Mouse (Mus musculus): Measurements from ENCODE around the gene Pgam5. TPM values are rescaled to one million over a fixed set of nuclear protein-coding genes. Genes with fewer than 3 reads are reported as not detected.

The Pgam5 gene
- 51.3 and 52.9 TPM in 2 replicates for polyA plus RNA-seq (2015; fragmentation: Nextera tagmentation; extraction: Ambion mirVana)

DNA sequence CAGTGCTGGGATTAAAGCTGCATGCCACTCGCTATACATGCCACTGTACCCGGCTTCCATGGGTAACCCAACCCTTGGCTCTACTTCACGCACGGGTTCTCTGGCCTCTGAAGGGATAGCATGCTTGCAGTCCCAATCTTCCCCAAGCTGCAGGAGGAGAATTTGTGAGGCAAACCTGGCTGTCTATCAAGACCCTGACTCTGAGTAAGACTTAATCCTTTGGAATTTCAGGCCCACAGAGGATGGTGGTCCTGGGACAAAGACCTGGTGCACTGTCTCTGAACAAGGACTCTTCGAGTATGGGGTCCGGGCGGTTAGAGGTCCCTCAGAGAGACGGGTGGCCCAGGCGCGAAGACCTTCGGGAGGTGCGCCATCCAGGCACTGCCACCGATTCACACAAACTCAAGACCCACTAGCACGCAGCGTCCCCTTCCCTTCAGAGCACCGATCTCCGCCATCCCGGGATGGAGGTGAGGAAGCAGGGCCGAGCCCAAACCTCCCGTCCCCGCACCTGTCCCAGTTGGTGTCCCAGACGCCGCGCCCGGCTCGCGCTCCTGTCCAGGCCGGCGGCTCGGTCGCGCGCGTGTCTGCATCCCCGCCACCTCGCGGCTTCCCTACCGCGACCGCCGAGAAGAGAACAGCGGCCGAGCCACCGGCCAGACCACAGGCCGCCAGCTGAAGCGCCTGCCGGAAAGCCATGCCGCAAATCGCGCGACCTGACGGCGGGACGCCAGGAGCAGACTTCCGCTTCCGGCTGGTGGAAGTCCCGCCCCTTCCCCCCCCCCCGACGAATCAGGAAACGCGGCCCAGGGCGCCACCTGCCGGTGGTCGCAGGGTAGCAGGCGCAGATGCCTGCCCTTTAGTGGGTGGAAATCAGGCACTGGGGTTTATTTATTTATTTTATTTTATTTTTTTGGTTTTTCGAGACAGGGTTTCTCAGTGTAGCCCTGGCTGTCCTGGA is at the start of gene Pgam5:
TSS of gene Pgam5 (minus strand) at position 773 of the 961 bp plus-strand sequence.
- peaks cover 6% of the 10 kb centered on the region for H3K4me1 ChIP-seq (replicated peaks; ENCODE audit: control insufficient read depth, insufficient read depth, low read length)
- peak within 1 kb of the TSS; percentile 75 for H3K4me3 ChIP-seq (ENCODE audit: low read length)
- ATAC-seq (ENCODE audit: low read depth), result peak; percentile 91
- peaks cover 12% of the 10 kb centered on the region for H3K36me3 ChIP-seq (ENCODE audit: control insufficient read depth, insufficient read depth, low read length)
- under 1% methylated on average over 62 of the region's 66 CpGs for WGBS
- peak within 1 kb of the TSS; percentile 93 for H3K9ac ChIP-seq (ENCODE audit: low read length)
- H3K9me3 ChIP-seq (ENCODE audit: control insufficient read depth, low read length), result no peaks in the 10 kb centered on the region
- H3K4me2 ChIP-seq (ENCODE audit: low read depth, low read length), result peak within 1 kb of the TSS; percentile 82
- H3K27ac ChIP-seq (ENCODE audit: low read length), result 0 out of 2 replicates have a peak within 1 kb of the TSS, but pooled peaks have one; percentile 27
- no peaks in the 10 kb centered on the region for H3K27me3 ChIP-seq (ENCODE audit: control insufficient read depth, insufficient read depth, low read depth, low read length)

DNA sequence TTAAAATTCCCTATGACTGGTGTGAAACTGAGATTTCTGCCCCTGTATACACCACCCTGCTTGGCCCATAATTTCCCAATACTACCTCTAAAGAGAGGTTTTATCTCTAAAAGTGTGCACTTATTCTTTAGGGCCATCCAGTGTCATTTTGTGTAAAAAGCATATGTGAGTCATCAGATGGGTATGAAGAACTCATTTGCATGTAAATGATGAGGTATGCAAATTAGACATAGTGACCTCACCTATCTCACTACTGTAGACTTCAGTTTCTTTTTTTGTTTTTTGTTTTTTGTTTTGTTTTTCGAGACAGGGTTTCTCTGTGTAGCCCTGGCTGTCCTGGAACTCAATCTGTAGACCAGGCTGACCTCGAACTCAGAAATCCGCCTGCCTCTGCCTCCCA is 43.4 kb upstream of the Pgam5 start:
- Histone ChIP-seq H3K27me3 (ENCODE audit: control insufficient read depth, insufficient read depth, low read depth, low read length) (no peaks in the 10 kb centered on the region), H3K9ac (ENCODE audit: low read length) (no peak overlapping the region), H3K9me3 (ENCODE audit: control insufficient read depth, low read length) (no peaks in the 10 kb centered on the region), H3K4me2 (ENCODE audit: low read depth, low read length) (no peak overlapping the region), H3K27ac (ENCODE audit: low read length) (no peak overlapping the region), H3K36me3 (ENCODE audit: control insufficient read depth, insufficient read depth, low read length) (peaks cover 34% of the 10 kb centered on the region), H3K4me1 (replicated peaks; ENCODE audit: control insufficient read depth, insufficient read depth, low read length) (no peaks in the 10 kb centered on the region), H3K4me3 (ENCODE audit: low read length) (no peak overlapping the region)
- WGBS, result 90% methylated on average over 3 of the region's 3 CpGs
- no peak for ATAC-seq (ENCODE audit: low read depth)

DNA sequence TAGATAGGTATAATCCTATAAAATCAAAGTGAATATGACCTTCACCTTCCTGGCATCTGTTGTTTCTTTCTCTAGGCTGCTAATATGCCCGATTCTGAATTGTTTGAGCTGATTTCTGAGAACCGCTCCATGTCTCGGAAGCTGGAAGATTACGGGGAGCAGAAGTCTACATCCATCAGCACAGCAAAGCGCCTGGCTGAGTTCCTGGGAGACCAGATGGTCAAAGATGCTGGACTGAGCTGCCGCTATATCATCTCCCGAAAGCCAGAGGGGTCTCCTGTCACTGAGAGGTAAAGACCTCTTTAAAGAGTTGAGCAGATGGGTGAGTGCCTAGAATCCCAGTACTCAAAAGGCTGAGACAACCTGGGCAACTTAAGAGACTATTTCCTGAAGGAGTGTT is 39.1 kb upstream of the Pgam5 start:
- no peak for ATAC-seq (ENCODE audit: low read depth)
- Histone ChIP-seq H3K9me3 (ENCODE audit: control insufficient read depth, low read length) (no peaks in the 10 kb centered on the region), H3K36me3 (ENCODE audit: control insufficient read depth, insufficient read depth, low read length) (peaks cover 40% of the 10 kb centered on the region), H3K27ac (ENCODE audit: low read length) (no peak overlapping the region), H3K27me3 (ENCODE audit: control insufficient read depth, insufficient read depth, low read depth, low read length) (no peaks in the 10 kb centered on the region), H3K4me2 (ENCODE audit: low read depth, low read length) (no peak overlapping the region), H3K4me3 (ENCODE audit: low read length) (no peak overlapping the region), H3K4me1 (replicated peaks; ENCODE audit: control insufficient read depth, insufficient read depth, low read length) (no peaks in the 10 kb centered on the region), H3K9ac (ENCODE audit: low read length) (no peak overlapping the region)
- WGBS, result 91% methylated on average over 7 of the region's 7 CpGs

DNA sequence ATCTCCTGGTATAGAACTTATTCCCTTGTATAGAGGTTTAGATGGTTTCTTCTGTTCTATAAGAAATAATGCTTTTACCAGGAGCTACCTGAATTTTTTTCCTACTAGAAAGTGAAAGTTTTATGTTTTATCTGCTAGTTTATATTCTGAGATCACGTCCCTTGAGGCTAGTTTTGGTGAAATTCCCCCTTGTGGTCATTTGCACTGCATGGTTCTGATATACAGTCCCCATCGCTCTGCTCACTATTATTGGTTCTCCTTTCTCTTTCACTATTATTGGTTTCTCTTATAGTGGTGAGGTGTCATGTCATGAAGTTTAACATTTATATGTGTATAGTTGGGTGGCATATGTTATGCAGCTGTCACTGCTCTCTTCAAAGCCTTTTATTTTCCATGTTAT is 30.9 kb upstream of the Pgam5 start:
- Histone ChIP-seq H3K4me2 (ENCODE audit: low read depth, low read length) (no peak overlapping the region), H3K36me3 (ENCODE audit: control insufficient read depth, insufficient read depth, low read length) (peaks cover 37% of the 10 kb centered on the region)

DNA sequence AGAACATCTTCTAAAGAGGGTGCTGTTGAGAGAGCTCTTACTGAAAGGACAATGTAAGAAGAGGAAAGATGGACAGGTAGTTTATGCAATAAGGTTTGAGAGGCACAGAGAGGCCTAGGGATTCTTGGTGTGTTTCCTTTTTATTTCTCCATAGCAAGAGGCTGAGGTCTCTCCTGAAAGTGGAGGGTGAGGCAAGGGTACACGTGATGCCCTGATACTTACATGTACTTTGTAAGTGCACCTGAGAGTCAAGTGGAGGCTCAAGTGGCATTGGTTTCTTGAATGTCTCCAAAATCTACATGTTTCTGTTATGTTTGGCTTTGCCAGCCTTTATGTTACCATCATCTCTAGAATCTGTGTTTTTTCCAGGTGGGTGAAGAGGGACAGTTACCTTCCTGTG is 26.9 kb upstream of the Pgam5 start:
- H3K9me3 ChIP-seq (ENCODE audit: control insufficient read depth, low read length), result no peaks in the 10 kb centered on the region
- no peak overlapping the region for H3K27ac ChIP-seq (ENCODE audit: low read length)
- H3K27me3 ChIP-seq (ENCODE audit: control insufficient read depth, insufficient read depth, low read depth, low read length), result no peaks in the 10 kb centered on the region
- no peak overlapping the region for H3K4me3 ChIP-seq (ENCODE audit: low read length)
- no peaks in the 10 kb centered on the region for H3K4me1 ChIP-seq (replicated peaks; ENCODE audit: control insufficient read depth, insufficient read depth, low read length)
- H3K36me3 ChIP-seq (ENCODE audit: control insufficient read depth, insufficient read depth, low read length), result peaks cover 43% of the 10 kb centered on the region
- WGBS, result 80% methylated on average over 1 of the region's 1 CpGs
- no peak for ATAC-seq (ENCODE audit: low read depth)
- no peak overlapping the region for H3K9ac ChIP-seq (ENCODE audit: low read length)
- H3K4me2 ChIP-seq (ENCODE audit: low read depth, low read length), result no peak overlapping the region

More for the DNA sequence above, 30.9 kb upstream of the Pgam5 start:
- Histone ChIP-seq H3K9ac (ENCODE audit: low read length) (no peak overlapping the region), H3K4me3 (ENCODE audit: low read length) (no peak overlapping the region), H3K4me1 (replicated peaks; ENCODE audit: control insufficient read depth, insufficient read depth, low read length) (no peaks in the 10 kb centered on the region), H3K9me3 (ENCODE audit: control insufficient read depth, low read length) (no peaks in the 10 kb centered on the region), H3K27me3 (ENCODE audit: control insufficient read depth, insufficient read depth, low read depth, low read length) (no peaks in the 10 kb centered on the region), H3K27ac (ENCODE audit: low read length) (no peak overlapping the region)
- 86% methylated on average over 2 of the region's 2 CpGs for whole genome bisulfite sequencing
- ATAC-seq (ENCODE audit: low read depth), result no peak

DNA sequence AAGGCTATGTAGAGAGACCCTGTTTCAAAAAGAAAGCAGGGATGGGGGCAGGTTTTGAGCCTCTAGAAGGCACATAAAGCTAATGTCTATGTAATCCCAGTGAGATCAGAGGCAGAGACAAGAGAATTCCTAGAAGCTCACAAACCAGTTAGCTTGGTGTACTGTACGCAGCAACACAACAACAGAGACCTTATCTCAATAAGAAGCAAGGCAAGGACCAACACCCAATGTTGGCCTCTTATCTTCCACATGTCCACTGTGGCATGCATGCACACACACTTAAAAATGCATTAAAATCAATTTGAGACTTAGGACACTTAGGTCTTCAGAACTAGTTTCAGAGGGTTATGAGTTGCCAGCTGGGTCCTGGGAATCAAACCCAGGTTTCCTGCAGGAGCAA is 21.9 kb upstream of the Pgam5 start:
- no peak overlapping the region for H3K9ac ChIP-seq (ENCODE audit: low read length)
- H3K4me3 ChIP-seq (ENCODE audit: low read length), result no peak overlapping the region
- 97% methylated on average over 1 of the region's 1 CpGs for WGBS
- no peak overlapping the region for H3K27ac ChIP-seq (ENCODE audit: low read length)
- ATAC-seq (ENCODE audit: low read depth), result no peak
- no peaks in the 10 kb centered on the region for H3K9me3 ChIP-seq (ENCODE audit: control insufficient read depth, low read length)
- no peak overlapping the region for H3K4me2 ChIP-seq (ENCODE audit: low read depth, low read length)
- H3K36me3 ChIP-seq (ENCODE audit: control insufficient read depth, insufficient read depth, low read length), result peaks cover 28% of the 10 kb centered on the region
- no peaks in the 10 kb centered on the region for H3K27me3 ChIP-seq (ENCODE audit: control insufficient read depth, insufficient read depth, low read depth, low read length)
- H3K4me1 ChIP-seq (replicated peaks; ENCODE audit: control insufficient read depth, insufficient read depth, low read length), result peaks cover 4% of the 10 kb centered on the region; the same call in 1 of the 2 replicates

DNA sequence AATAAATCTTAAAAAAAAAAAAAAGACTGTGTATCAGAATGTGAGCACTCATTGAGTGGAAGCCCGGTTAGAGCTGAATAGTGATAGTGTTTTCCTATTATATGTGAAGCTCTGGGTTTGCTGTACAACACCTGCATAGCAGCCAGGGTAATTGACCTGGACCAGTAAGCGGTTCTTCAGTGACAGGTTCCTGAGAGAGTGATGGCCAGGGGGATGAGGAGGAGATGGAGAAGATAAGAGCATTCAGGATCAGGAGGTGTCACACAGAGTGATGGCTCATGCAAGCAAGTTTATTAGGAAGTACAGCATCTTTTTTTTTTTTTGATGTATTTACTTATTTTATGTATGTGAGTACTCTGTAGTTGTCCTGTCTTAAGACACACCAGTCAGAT is 17.4 kb upstream of the Pgam5 start:
- no peaks in the 10 kb centered on the region for H3K9me3 ChIP-seq (ENCODE audit: control insufficient read depth, low read length)
- H3K27me3 ChIP-seq (ENCODE audit: control insufficient read depth, insufficient read depth, low read depth, low read length), result no peaks in the 10 kb centered on the region; the same call in 1 of the 2 replicates
- peaks cover 4% of the 10 kb centered on the region; the same call in 1 of the 2 replicates for H3K4me1 ChIP-seq (replicated peaks; ENCODE audit: control insufficient read depth, insufficient read depth, low read length)
- peak overlapping the region; percentile 81 for H3K4me3 ChIP-seq (ENCODE audit: low read length)
- H3K27ac ChIP-seq (ENCODE audit: low read length), result no peak overlapping the region
- WGBS, result 54% methylated on average over 2 of the region's 2 CpGs
- H3K36me3 ChIP-seq (ENCODE audit: control insufficient read depth, insufficient read depth, low read length), result peaks cover 6% of the 10 kb centered on the region; the same call in 1 of the 2 replicates
- peak overlapping the region; percentile 87 for H3K9ac ChIP-seq (ENCODE audit: low read length)
- H3K4me2 ChIP-seq (ENCODE audit: low read depth, low read length), result peak overlapping the region; percentile 98
- ATAC-seq (ENCODE audit: low read depth), result no peak

DNA sequence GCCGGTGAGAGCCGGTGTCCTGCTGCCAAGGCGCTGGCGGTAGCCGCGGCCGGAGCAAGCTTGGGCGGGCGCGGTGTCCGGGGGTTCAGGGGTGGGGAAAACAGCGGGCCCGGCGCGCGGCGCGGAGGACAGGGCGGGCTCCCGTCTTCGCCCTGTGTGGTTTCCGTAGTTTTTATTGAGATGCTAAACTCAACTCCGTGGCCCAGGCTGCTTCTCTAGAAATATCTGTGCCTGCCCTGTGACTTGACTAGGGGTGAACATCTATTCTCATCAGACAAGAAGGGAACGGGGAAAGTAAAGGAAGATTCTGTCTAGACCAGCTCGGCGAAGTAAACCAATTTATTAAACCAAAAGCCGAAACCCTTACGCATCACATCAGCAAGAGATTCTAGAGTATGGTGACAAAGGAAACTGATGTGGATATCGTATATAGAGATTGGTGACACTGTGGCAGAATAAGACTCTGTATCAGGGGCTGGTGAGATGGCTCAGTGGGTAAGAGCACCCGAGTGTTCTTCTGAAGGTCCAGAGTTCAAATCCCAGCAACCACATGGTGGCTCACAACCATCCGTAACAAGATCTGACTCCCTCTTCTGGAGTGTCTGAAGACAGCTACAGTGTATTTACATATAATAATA is 16.9 kb upstream of the Pgam5 start:
- WGBS, result under 1% methylated on average over 30 of the region's 31 CpGs

More for the DNA sequence above, 16.9 kb upstream of the Pgam5 start:
- Histone ChIP-seq H3K4me3 (ENCODE audit: low read length) (peak overlapping the region; percentile 81), H3K9me3 (ENCODE audit: control insufficient read depth, low read length) (no peaks in the 10 kb centered on the region), H3K27ac (ENCODE audit: low read length) (0 out of 2 replicates have a peak overlapping the region, but pooled peaks have one; percentile 58), H3K4me2 (ENCODE audit: low read depth, low read length) (peak overlapping the region; percentile 98), H3K36me3 (ENCODE audit: control insufficient read depth, insufficient read depth, low read length) (peaks cover 4% of the 10 kb centered on the region; the same call in 1 of the 2 replicates), H3K9ac (ENCODE audit: low read length) (peak overlapping the region; percentile 87), H3K4me1 (replicated peaks; ENCODE audit: control insufficient read depth, insufficient read depth, low read length) (peaks cover 4% of the 10 kb centered on the region; the same call in 1 of the 2 replicates), H3K27me3 (ENCODE audit: control insufficient read depth, insufficient read depth, low read depth, low read length) (no peaks in the 10 kb centered on the region; the same call in 1 of the 2 replicates)
- peak; percentile 73 for ATAC-seq (ENCODE audit: low read depth)

All from lung, embryonic 16.5 days (tissue).